Mouse (Mus musculus) A20 (cell line): Measurements from ENCODE around the gene Bspry.

ENCODE experiments used
- DNase-seq: peaks from one replicate; pipeline ENCODE4 v3.0.0-alpha.2; 2011; ENCODE audit warnings: low read depth, low spot score

The Bspry gene

GRCm38 (mm10) chr4:62515490-62515889 lies 35.6 kb downstream of the Bspry start:
- peak; percentile 9 for DNase-seq

- no peak for DNase-seq
Measured at GRCm38 (mm10) chr4:62516079-62516478, 36.2 kb downstream of the Bspry start.

GRCm38 (mm10) chr4:62516579-62516978 lies 36.7 kb downstream of the Bspry start:
- DNase-seq, result no peak

- no peak for DNase-seq
Measured at GRCm38 (mm10) chr4:62517046-62517445, 37.2 kb downstream of the Bspry start.

- DNase-seq, result peak; percentile 91
Measured at GRCm38 (mm10) chr4:62517538-62518415, 37.9 kb downstream of the Bspry start.

GRCm38 (mm10) chr4:62518416-62519121 lies 38.7 kb downstream of the Bspry start:
- peak; percentile 95 for DNase-seq

- no peak for DNase-seq
Measured at GRCm38 (mm10) chr4:62519122-62519848, 39.4 kb downstream of the Bspry start.

GRCm38 (mm10) chr4:62519849-62520233 lies 40.0 kb downstream of the Bspry start, which contains the start of gene Alad:
Gene Alad (minus strand): TSS chr4:62519918.
- DNase-seq, result peak; percentile 98

- DNase-seq, result peak; percentile 76
Measured at GRCm38 (mm10) chr4:62520892-62521400, 41.1 kb downstream of the Bspry start.

- DNase-seq, result peak; percentile 93
Measured at GRCm38 (mm10) chr4:62524651-62525488, 45.0 kb downstream of the Bspry start, which contains the start of the genes Pole3 and 4933430I17Rik. Gene Pole3 (minus strand): TSS chr4:62525068. Gene 4933430I17Rik (plus strand): TSS chr4:62525369.

- DNase-seq, result no peak
Measured at GRCm38 (mm10) chr4:62525489-62525811, 45.6 kb downstream of the Bspry start.

- DNase-seq, result no peak
Measured at GRCm38 (mm10) chr4:62526256-62526655, 46.4 kb downstream of the Bspry start.

GRCm38 (mm10) chr4:62527655-62528054 lies 47.8 kb downstream of the Bspry start:
- no peak for DNase-seq

- DNase-seq, result no peak
Measured at GRCm38 (mm10) chr4:62533729-62534128, 53.9 kb downstream of the Bspry start.

GRCm38 (mm10) chr4:62541802-62542201 lies 61.9 kb downstream of the Bspry start:
- DNase-seq, result no peak

- no peak for DNase-seq
Measured at GRCm38 (mm10) chr4:62543782-62544181, 63.9 kb downstream of the Bspry start.

- DNase-seq, result no peak
Measured at GRCm38 (mm10) chr4:62544801-62545200, 64.9 kb downstream of the Bspry start.
